Mouse (Mus musculus) hematopoietic multipotent progenitor cell, adult 10-12 weeks (in vitro differentiated cells): ENCODE measurements around the gene Gm8020. TPM values are rescaled to one million over a fixed set of nuclear protein-coding genes. Genes with fewer than 3 reads are reported as not detected.

ENCODE experiments used
- polyA plus RNA-seq: library from polyadenylated mRNA; stranded (reverse); fragments of >175 nt; gene quantifications from 2 replicates; pipeline ENCODE4 v1.2.3, GENCODE M21; 2012; ENCODE audit warnings: low replicate concordance

Gm8020 gene
- not detected in 2 replicates for polyA plus RNA-seq

DNA sequence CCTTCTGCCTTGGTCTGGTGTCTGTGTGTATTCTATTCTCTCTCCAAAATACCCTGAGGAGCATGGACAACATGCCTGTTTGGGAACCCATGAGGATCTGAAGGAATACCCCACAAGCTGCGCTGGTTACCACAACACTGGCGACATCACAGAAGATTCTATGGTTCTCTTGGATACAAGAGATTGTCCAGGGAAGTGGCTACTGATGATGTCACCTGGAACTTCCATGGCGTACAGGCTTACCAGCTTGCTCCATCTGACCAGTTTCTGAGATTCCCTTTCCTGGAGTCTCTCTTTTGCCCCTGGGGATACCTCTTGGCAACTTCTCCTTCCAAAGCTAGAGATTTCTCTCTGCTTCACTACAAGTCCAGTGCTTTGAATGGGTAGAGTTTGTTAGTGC lies at the start of gene Gm8020:
Gene Gm8020 (minus strand): TSS at position 101 of the 400 bp plus-strand sequence.

DNA sequence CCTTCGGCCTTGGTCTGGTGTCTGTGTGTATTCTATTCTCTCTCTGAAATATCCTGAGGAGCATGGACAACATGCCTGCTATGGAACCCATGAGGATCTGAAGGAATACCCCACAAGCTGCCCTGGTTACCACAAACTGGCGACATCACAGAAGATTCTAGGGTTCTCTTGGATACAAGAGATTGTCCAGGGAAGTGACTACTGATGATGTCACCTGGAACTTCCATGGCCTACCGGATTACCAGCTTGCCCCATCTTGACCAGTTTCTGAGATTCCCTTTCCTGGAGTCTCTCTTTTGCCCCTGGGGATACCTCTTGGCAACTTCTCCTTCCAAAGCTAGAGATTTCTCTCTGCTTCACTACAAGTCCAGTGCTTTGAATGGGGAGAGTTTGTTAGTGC lies 22.0 kb upstream of the Gm8020 start, which contains the start of gene Gm8024:
Gene Gm8024 (minus strand): TSS at position 101 of the 400 bp plus-strand sequence.

DNA sequence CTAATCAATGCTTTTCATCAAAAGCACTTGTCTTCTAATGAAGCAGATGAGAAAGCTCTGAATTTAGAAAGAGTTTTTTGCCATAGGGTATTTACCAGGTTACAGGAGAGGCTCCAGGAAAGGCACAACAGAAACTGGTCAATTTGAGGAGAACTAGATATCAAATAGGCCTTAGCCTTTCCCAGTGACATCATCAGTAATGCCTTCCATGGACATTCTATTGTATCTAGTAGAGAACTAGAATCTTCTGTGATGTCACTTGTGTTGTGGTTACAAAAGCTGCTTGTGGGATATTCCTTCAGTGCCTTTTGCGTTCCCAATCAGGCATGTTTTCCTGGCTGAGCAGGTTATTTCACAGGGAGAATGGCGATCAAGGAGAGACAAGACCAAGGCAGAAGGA lies 38.6 kb downstream of the Gm8020 start, which contains the start of gene Gm8011:
Gene Gm8011 (plus strand): TSS at position 301 of the 400 bp plus-strand sequence.

Other genes with a start within 250 kb of the Gm8020 start
- gene Gm17026, start 242.3 kb downstream of the Gm8020 start, polyA plus RNA-seq = not detected in 2 replicates
- not detected in 2 replicates for gene Gm9611, start 205.0 kb downstream of the Gm8020 start, polyA plus RNA-seq
- gene Gm7995, start 192.1 kb downstream of the Gm8020 start, polyA plus RNA-seq = not detected in 2 replicates
- not detected in 2 replicates for gene Gm8005, start 62.7 kb downstream of the Gm8020 start, polyA plus RNA-seq
- not detected in 2 replicates for gene Gm8011, start 38.5 kb downstream of the Gm8020 start, polyA plus RNA-seq
- gene Gm8024, start 21.9 kb upstream of the Gm8020 start, polyA plus RNA-seq = not detected in 2 replicates
- gene Gm17124, start 97.5 kb upstream of the Gm8020 start, polyA plus RNA-seq = not detected in 2 replicates
- gene Gm3633, start 139.6 kb upstream of the Gm8020 start, polyA plus RNA-seq = not detected in 2 replicates
- not detected in 2 replicates for gene Gm10378, start 153.6 kb upstream of the Gm8020 start, polyA plus RNA-seq